Mouse (Mus musculus) T-helper 1 cell (primary cell): ENCODE data around the gene Pnpla2.
"Not testable (repeated sequence)": the region's sequence is repeated elsewhere in the genome, so short reads cannot be mapped to it uniquely, and the experiment has no call there.

Experiments
- in situ Hi-C: fragments of 300-600 bp; cut with MboI, MseI; formaldehyde crosslinking; loops from one replicate; pipeline ENCODE4 v1.15.1; 2025; ENCODE audit warnings: high pct_unique_total_duplicates

Gene Pnpla2

GRCm38 (mm10) chr7:141431434-141432185 lies 23.4 kb upstream of the Pnpla2 start:
- in situ Hi-C loops: no loop called here

- in situ Hi-C loops: no loop called here
These were observed 22.8 kb upstream of the Pnpla2 start for GRCm38 (mm10) chr7:141432186-141432611.

GRCm38 (mm10) chr7:141432741-141433516 lies 22.1 kb upstream of the Pnpla2 start:
- in situ Hi-C loops: no loop called here

- in situ Hi-C loops: no loop called here
These were observed 21.2 kb upstream of the Pnpla2 start for GRCm38 (mm10) chr7:141433517-141434400.

GRCm38 (mm10) chr7:141434464-141434863 lies 20.5 kb upstream of the Pnpla2 start:
- in situ Hi-C loops: no loop called here

- in situ Hi-C loops: no loop called here
These were observed 19.7 kb upstream of the Pnpla2 start for GRCm38 (mm10) chr7:141435129-141435855.

- in situ Hi-C loops: no loop called here
These were observed 19.0 kb upstream of the Pnpla2 start for GRCm38 (mm10) chr7:141435856-141436522.

- in situ Hi-C loops: no loop called here
These were observed 18.5 kb upstream of the Pnpla2 start for GRCm38 (mm10) chr7:141436523-141436892.

- in situ Hi-C loops: no loop called here
These were observed 17.5 kb upstream of the Pnpla2 start, which contains the start of gene Slc25a22 for GRCm38 (mm10) chr7:141437178-141438120. Slc25a22 (minus strand) TSS chr7:141437892.

GRCm38 (mm10) chr7:141438201-141438968 lies 16.6 kb upstream of the Pnpla2 start:
- in situ Hi-C loops: no loop called here

GRCm38 (mm10) chr7:141439140-141439679 lies 15.8 kb upstream of the Pnpla2 start:
- in situ Hi-C loops: no loop called here

- in situ Hi-C loops: no loop called here
These were observed 15.2 kb upstream of the Pnpla2 start for GRCm38 (mm10) chr7:141439811-141440210.

- in situ Hi-C loops: no loop called here
These were observed 14.4 kb upstream of the Pnpla2 start for GRCm38 (mm10) chr7:141440613-141441012.

GRCm38 (mm10) chr7:141441460-141441859 lies 13.5 kb upstream of the Pnpla2 start:
- in situ Hi-C loops: no loop called here

GRCm38 (mm10) chr7:141442199-141442598 lies 12.8 kb upstream of the Pnpla2 start:
- in situ Hi-C loops: no loop called here

GRCm38 (mm10) chr7:141443081-141443821 lies 11.7 kb upstream of the Pnpla2 start:
- in situ Hi-C loops: no loop called here

GRCm38 (mm10) chr7:141443828-141444237 lies 11.2 kb upstream of the Pnpla2 start, which contains the start of gene Pidd1:
Pidd1 (minus strand) TSS chr7:141444025.
- in situ Hi-C loops: no loop called here

- in situ Hi-C loops: not testable (repeated sequence)
These were observed 8.6 kb upstream of the Pnpla2 start for GRCm38 (mm10) chr7:141446374-141446773.
